Mouse (Mus musculus): ENCODE data around the gene Psrc1.

DNA sequence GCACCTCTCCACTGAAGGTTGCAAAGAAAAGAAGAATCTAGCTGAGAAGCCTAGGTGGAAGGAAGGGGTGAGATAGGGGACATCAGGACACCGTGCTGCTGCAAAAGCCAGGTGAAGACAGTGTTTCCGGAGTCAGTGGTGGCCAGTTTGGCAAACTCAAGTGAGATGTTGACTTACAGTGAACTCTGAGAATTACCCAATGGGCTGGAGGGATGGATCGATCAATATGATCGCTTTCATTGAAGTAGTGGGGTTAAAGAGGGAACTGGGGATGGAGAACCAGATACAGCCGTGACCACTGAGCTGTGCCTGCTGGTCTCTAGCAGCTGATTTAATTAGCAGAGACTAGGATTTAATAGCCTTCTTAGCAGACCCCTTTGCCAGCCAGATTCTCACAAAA, 46.8 kb upstream of the Psrc1 start:
- no peak for TF ChIP-seq CTCF (IDR thresholded peaks at IDR 0.05; ENCODE audit: control insufficient read depth, insufficient read depth, low read length)
- no peak for TF ChIP-seq POLR2A (IDR thresholded peaks at IDR 0.05; ENCODE audit: borderline replicate concordance, control insufficient read depth, low read depth, low read length)

Data from bone marrow, adult 2 months (tissue).